Mouse (Mus musculus): ENCODE measurements around the gene Plekha5.

DNA sequence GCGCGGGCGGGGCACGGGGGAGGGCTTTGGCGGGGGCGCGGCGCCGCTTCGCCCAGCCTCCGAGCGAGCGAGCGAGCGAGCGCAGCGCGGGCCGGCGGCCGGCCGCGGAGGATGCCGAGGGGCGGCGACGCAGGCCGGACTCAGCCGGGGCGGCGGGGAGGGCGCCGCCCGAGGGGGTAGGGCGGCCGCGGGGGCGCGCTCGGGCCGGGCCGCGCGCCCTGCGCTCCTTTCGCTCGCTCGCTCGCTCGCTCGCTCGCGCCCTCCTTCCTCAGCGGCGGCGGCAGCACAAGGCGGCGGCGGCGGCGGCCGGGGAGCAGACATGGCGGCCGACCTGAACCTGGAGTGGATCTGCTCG, at the start of gene Plekha5:
- no peak for TF ChIP-seq CTCF (IDR thresholded peaks at IDR 0.05; ENCODE audit: low read depth)
- no peak for TF ChIP-seq EP300 (IDR thresholded peaks at IDR 0.05; ENCODE audit: low read depth)

All from liver, postnatal 0 days (tissue).